Mouse (Mus musculus) midbrain, embryonic 15.5 days (tissue): ENCODE data around the gene Rbbp4. TPM values are rescaled to one million over a fixed set of nuclear protein-coding genes. Genes with fewer than 3 reads are reported as not detected.

Experiments used
- ATAC-seq: fragments of 200-750 bp; cut with Nextera tagmentation; replicated peaks from 2 replicates; pipeline ENCODE4 v1.8.0; 2017; ENCODE audit warnings: moderate TSS enrichment
- H3K27ac ChIP-seq: fragments of 300-500 bp; sonication (generic); 2 replicates; pipeline ENCODE4 v1.5.1; 2015; ENCODE audit warnings: mild to moderate bottlenecking, inconsistent platforms
- H3K27me3 ChIP-seq: fragments of 300-500 bp; sonication (generic); replicated peaks from 2 replicates; pipeline ENCODE4 v1.6.1; 2015; ENCODE audit warnings: inconsistent platforms
- H3K36me3 ChIP-seq: fragments of 300-500 bp; sonication (generic); replicated peaks from 2 replicates; pipeline ENCODE4 v1.6.1; 2015; ENCODE audit warnings: inconsistent platforms
- H3K4me1 ChIP-seq: fragments of 300-500 bp; sonication (generic); 2 replicates; pipeline ENCODE4 v1.6.1; 2015; ENCODE audit warnings: inconsistent platforms
- H3K4me2 ChIP-seq: fragments of 300-500 bp; sonication (generic); 2 replicates; pipeline ENCODE4 v1.6.1; 2015; ENCODE audit warnings: inconsistent platforms, mild to moderate bottlenecking, moderate library complexity
- H3K4me3 ChIP-seq: fragments of 300-500 bp; sonication (generic); 2 replicates; pipeline ENCODE4 v1.5.1; 2015; ENCODE audit warnings: mild to moderate bottlenecking, inconsistent platforms
- H3K9ac ChIP-seq: fragments of 300-500 bp; sonication (generic); 2 replicates; pipeline ENCODE4 v1.6.1; 2015; ENCODE audit warnings: mild to moderate bottlenecking, inconsistent platforms
- H3K9me3 ChIP-seq: fragments of 300-500 bp; sonication (generic); 2 replicates; pipeline ENCODE4 v1.6.1; 2016; ENCODE audit warnings: inconsistent platforms
- WGBS: fragments of 180-500 bp; shearing (Covaris S2); methylation state at CpG from one replicate; pipeline ENCODE4 v1.1.7; 2015; ENCODE audit warnings: mixed read lengths; 5-methylcytosine and 5-hydroxymethylcytosine counted together
- polyA plus RNA-seq: library from polyadenylated mRNA; unstranded; fragments of >200 nt; fragmentation: Nextera tagmentation; extraction: Ambion mirVana; gene quantifications from 2 replicates; pipeline ENCODE4 v1.2.1, GENCODE M21; 2015

Rbbp4 gene
- 260 and 271 TPM in 2 replicates for polyA plus RNA-seq

GRCm38 (mm10) chr4:129335216-129336074 lies at the start of gene Rbbp4, which contains the start of gene Zbtb8os:
Gene Rbbp4, minus strand, starts transcription at chr4:129335370.
Gene Zbtb8os, plus strand, starts transcription at chr4:129335695.
- H3K4me1 ChIP-seq = peaks cover 46% of the 10 kb centered on the region
- peak within 1 kb of the TSS; percentile 74 for H3K4me2 ChIP-seq
- peak; percentile 98 for ATAC-seq
- no peaks in the 10 kb centered on the region for H3K36me3 ChIP-seq
- WGBS = under 1% methylated on average over 73 of the region's 73 CpGs
- no peaks in the 10 kb centered on the region for H3K9me3 ChIP-seq
- peak within 1 kb of the TSS; percentile 99 for H3K4me3 ChIP-seq
- H3K27ac ChIP-seq = peak within 1 kb of the TSS; percentile 98
- H3K9ac ChIP-seq = peak within 1 kb of the TSS; percentile 97
- no peaks in the 10 kb centered on the region for H3K27me3 ChIP-seq

- Histone ChIP-seq H3K4me3 (no peak overlapping the region), H3K9me3 (no peaks in the 10 kb centered on the region), H3K4me1 (no peaks in the 10 kb centered on the region), H3K27me3 (0 out of 2 replicates have a peak, but pooled peaks cover 2% of the 10 kb centered on the region), H3K4me2 (no peak overlapping the region), H3K27ac (no peak overlapping the region), H3K36me3 (no peaks in the 10 kb centered on the region), H3K9ac (no peak overlapping the region)
- no peak for ATAC-seq
- 43% methylated on average over 6 of the region's 6 CpGs for WGBS
These were observed 49.3 kb upstream of the Rbbp4 start for GRCm38 (mm10) chr4:129384440-129384839.

GRCm38 (mm10) chr4:129383586-129383985 lies 48.4 kb upstream of the Rbbp4 start:
- 0 out of 2 replicates have a peak, but pooled peaks cover 7% of the 10 kb centered on the region for H3K27me3 ChIP-seq
- no peak overlapping the region for H3K9ac ChIP-seq
- no peak for ATAC-seq
- no peaks in the 10 kb centered on the region for H3K36me3 ChIP-seq
- H3K27ac ChIP-seq = no peak overlapping the region
- no peak overlapping the region for H3K4me3 ChIP-seq
- no peaks in the 10 kb centered on the region for H3K9me3 ChIP-seq
- WGBS = 94% methylated on average over 3 of the region's 3 CpGs
- no peaks in the 10 kb centered on the region for H3K4me1 ChIP-seq
- H3K4me2 ChIP-seq = no peak overlapping the region

GRCm38 (mm10) chr4:129382488-129382887 lies 47.3 kb upstream of the Rbbp4 start:
- Histone ChIP-seq H3K4me3 (no peak overlapping the region), H3K9ac (no peak overlapping the region), H3K36me3 (no peaks in the 10 kb centered on the region), H3K27me3 (0 out of 2 replicates have a peak, but pooled peaks cover 7% of the 10 kb centered on the region), H3K4me2 (no peak overlapping the region), H3K9me3 (no peaks in the 10 kb centered on the region), H3K4me1 (0 out of 2 replicates have a peak, but pooled peaks cover 8% of the 10 kb centered on the region), H3K27ac (no peak overlapping the region)
- no peak for ATAC-seq
- 92% methylated on average over 2 of the region's 2 CpGs for WGBS

GRCm38 (mm10) chr4:129382029-129382428 lies 46.9 kb upstream of the Rbbp4 start:
- no peak overlapping the region for H3K27ac ChIP-seq
- 91% methylated on average over 9 of the region's 9 CpGs for WGBS
- 0 out of 2 replicates have a peak, but pooled peaks cover 7% of the 10 kb centered on the region for H3K27me3 ChIP-seq
- ATAC-seq = no peak
- H3K4me3 ChIP-seq = no peak overlapping the region
- H3K9ac ChIP-seq = no peak overlapping the region
- H3K9me3 ChIP-seq = no peaks in the 10 kb centered on the region
- H3K4me1 ChIP-seq = peaks cover 8% of the 10 kb centered on the region; the same call in 1 of the 2 replicates
- no peak overlapping the region for H3K4me2 ChIP-seq
- H3K36me3 ChIP-seq = no peaks in the 10 kb centered on the region

DNA sequence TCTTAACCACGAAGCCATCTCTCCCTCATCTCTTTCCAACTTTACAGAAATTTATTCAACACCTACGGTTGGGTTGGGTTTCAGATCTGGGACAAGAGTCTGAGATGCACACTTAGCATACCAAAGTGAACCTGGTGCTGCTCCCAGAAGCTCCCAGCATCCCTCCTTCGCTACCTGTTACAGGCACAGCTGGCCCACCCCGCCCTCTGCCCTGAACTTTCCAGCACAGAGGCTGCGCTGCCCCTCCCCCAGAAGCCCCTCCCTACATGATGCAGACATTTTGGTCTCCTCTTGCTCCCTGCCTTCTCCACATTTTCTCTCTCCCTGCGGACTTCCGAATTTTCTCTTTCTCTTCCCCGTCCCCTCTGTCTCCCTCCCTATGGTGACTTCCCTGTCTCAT lies 46.0 kb upstream of the Rbbp4 start:
- H3K4me2 ChIP-seq = no peak overlapping the region
- H3K4me3 ChIP-seq = no peak overlapping the region
- 80% methylated on average over 8 of the region's 8 CpGs for WGBS
- ATAC-seq = no peak
- H3K36me3 ChIP-seq = no peaks in the 10 kb centered on the region
- H3K27ac ChIP-seq = no peak overlapping the region
- H3K27me3 ChIP-seq = 0 out of 2 replicates have a peak, but pooled peaks cover 7% of the 10 kb centered on the region
- no peaks in the 10 kb centered on the region for H3K9me3 ChIP-seq
- peaks cover 16% of the 10 kb centered on the region for H3K4me1 ChIP-seq
- H3K9ac ChIP-seq = no peak overlapping the region

DNA sequence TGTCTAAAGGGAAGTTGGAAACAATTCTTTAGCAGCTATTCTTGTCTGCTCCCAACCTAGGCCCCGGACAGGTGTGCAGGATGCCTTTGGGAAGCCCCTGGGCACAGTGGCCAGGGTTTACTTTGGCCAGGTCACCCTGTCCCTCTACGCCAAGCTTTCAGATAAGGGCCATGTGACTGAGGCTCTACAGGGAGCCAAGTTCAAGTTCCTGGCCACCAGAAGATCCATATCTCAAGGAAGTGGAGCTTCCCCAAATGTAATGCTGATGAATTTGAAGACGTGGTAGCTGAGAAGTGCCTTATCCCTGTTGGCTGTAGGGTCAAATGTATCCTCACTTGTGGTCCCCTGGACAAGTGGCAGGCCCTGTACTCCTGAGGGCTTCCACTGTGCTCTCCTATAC lies 44.6 kb upstream of the Rbbp4 start:
- H3K4me3 ChIP-seq = no peak overlapping the region
- H3K4me2 ChIP-seq = no peak overlapping the region
- WGBS = 78% methylated on average over 3 of the region's 3 CpGs
- H3K9me3 ChIP-seq = no peaks in the 10 kb centered on the region
- no peak for ATAC-seq
- H3K27me3 ChIP-seq = 0 out of 2 replicates have a peak, but pooled peaks cover 7% of the 10 kb centered on the region
- no peaks in the 10 kb centered on the region for H3K36me3 ChIP-seq
- H3K27ac ChIP-seq = no peak overlapping the region
- H3K9ac ChIP-seq = no peak overlapping the region
- H3K4me1 ChIP-seq = peaks cover 27% of the 10 kb centered on the region

- Histone ChIP-seq H3K4me1 (peaks cover 37% of the 10 kb centered on the region), H3K9me3 (no peaks in the 10 kb centered on the region), H3K9ac (peak within 1 kb of the TSS; percentile 65), H3K36me3 (no peaks in the 10 kb centered on the region), H3K27me3 (0 out of 2 replicates have a peak, but pooled peaks cover 7% of the 10 kb centered on the region), H3K27ac (peak within 1 kb of the TSS; percentile 82), H3K4me2 (peak within 1 kb of the TSS; percentile 60), H3K4me3 (peak within 1 kb of the TSS; percentile 73)
- WGBS = 2% methylated on average over 48 of the region's 65 CpGs
- peak; percentile 87 for ATAC-seq
These were observed 42.6 kb upstream of the Rbbp4 start, which contains the start of gene Zbtb8a for GRCm38 (mm10) chr4:129377601-129378390. Gene Zbtb8a, minus strand, starts transcription at chr4:129378116.

- under 1% methylated on average over 58 of the region's 68 CpGs for WGBS
- H3K27me3 ChIP-seq = 0 out of 2 replicates have a peak, but pooled peaks cover 7% of the 10 kb centered on the region
- H3K4me2 ChIP-seq = peak overlapping the region; percentile 60
- H3K27ac ChIP-seq = peak overlapping the region; percentile 82
- H3K9me3 ChIP-seq = no peaks in the 10 kb centered on the region
- peaks cover 37% of the 10 kb centered on the region for H3K4me1 ChIP-seq
- peak overlapping the region; percentile 73 for H3K4me3 ChIP-seq
- ATAC-seq = peak; percentile 58
- no peaks in the 10 kb centered on the region for H3K36me3 ChIP-seq
- H3K9ac ChIP-seq = peak overlapping the region; percentile 65
These were observed 41.9 kb upstream of the Rbbp4 start for GRCm38 (mm10) chr4:129376961-129377545.

GRCm38 (mm10) chr4:129375821-129376220 lies 40.7 kb upstream of the Rbbp4 start:
- Histone ChIP-seq H3K4me3 (no peak overlapping the region), H3K4me2 (no peak overlapping the region), H3K9me3 (no peaks in the 10 kb centered on the region), H3K27ac (no peak overlapping the region), H3K27me3 (0 out of 2 replicates have a peak, but pooled peaks cover 7% of the 10 kb centered on the region), H3K9ac (no peak overlapping the region), H3K4me1 (peaks cover 37% of the 10 kb centered on the region), H3K36me3 (no peaks in the 10 kb centered on the region)
- WGBS = 77% methylated on average over 5 of the region's 5 CpGs
- ATAC-seq = no peak

DNA sequence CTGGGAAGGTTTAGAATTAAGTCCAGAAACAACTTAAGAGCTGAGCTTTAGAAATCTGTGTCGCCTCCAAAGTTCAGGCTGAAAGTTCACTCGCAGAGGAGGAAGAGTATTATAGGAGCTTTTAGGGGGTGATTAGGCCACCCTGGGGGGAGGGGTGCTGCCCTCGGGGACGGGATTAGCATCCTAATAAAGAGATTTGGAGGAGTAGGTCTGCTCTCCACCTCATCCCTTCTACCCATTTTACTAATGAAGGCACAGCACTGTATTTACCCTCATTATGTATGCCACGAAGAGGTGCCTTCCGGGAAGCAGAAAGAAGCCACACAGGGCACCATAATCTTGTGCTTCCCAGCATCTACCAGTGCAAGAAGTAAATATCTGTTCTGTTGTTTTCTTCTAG lies 39.8 kb upstream of the Rbbp4 start:
- no peak overlapping the region for H3K4me3 ChIP-seq
- no peak overlapping the region for H3K4me2 ChIP-seq
- WGBS = 11% methylated on average over 6 of the region's 6 CpGs
- H3K9ac ChIP-seq = no peak overlapping the region
- no peaks in the 10 kb centered on the region for H3K36me3 ChIP-seq
- no peaks in the 10 kb centered on the region for H3K9me3 ChIP-seq
- H3K27me3 ChIP-seq = 0 out of 2 replicates have a peak, but pooled peaks cover 7% of the 10 kb centered on the region
- peaks cover 37% of the 10 kb centered on the region for H3K4me1 ChIP-seq
- H3K27ac ChIP-seq = no peak overlapping the region
- no peak for ATAC-seq
